Mouse (Mus musculus) thymus, adult 18-20 months (tissue): ENCODE measurements around the gene Actr8.

Experiments used
- DNase-seq, 2 experiments: peaks; one replicate each; pipeline ENCODE4 v3.0.0; 2022; ENCODE audit warnings: mixed read lengths in 2 of 2

Actr8 gene

GRCm38 (mm10) chr14:30041836-30042235 lies 63.7 kb downstream of the Actr8 start:
- no peak for DNase-seq

- DNase-seq, result no peak
Measured at GRCm38 (mm10) chr14:30043356-30043940, 65.3 kb downstream of the Actr8 start.

GRCm38 (mm10) chr14:30045239-30045638 lies 67.1 kb downstream of the Actr8 start:
- DNase-seq, result no peak

- no peak for DNase-seq
Measured at GRCm38 (mm10) chr14:30045704-30046220, 67.6 kb downstream of the Actr8 start.

- no peak for DNase-seq
Measured at GRCm38 (mm10) chr14:30046976-30047375, 68.8 kb downstream of the Actr8 start.

- DNase-seq, result no peak
Measured at GRCm38 (mm10) chr14:30048049-30048448, 69.9 kb downstream of the Actr8 start.

- DNase-seq, result no peak
Measured at GRCm38 (mm10) chr14:30050280-30050679, 72.1 kb downstream of the Actr8 start.

- DNase-seq, result no peak
Measured at GRCm38 (mm10) chr14:30054922-30055321, 76.8 kb downstream of the Actr8 start.
